Mouse (Mus musculus) kidney, postnatal 25 days (tissue): ENCODE data around the gene Gm10964.

ENCODE experiments used
- DNase-seq, 2 experiments: peaks; one replicate each; pipeline ENCODE4 v3.0.0; 2021; ENCODE audit warnings: mixed read lengths in 2 of 2

The Gm10964 gene

DNA sequence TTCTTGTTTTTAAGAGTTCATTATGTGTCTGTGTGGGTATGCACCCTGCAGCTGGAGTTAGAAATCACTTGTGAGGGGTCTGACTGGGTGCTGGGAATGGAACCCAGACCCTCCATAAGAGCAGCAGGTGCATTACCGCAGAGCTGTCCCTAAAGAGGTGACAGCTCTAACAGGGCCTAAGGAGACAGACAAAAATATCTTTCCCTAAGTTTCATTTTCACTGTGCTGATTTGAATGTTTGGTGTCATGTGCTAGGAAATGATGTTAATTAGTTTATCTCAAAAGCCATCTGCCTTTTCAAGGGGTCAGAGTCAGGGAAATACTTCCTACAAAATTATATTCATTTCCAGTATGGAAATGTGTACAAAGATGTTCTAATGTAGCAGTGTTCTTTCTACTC, at the start of gene Gm10964:
Gm10964 (plus strand) TSS at position 38 of the 400 bp plus-strand sequence.
- DNase-seq, result no peak

DNA sequence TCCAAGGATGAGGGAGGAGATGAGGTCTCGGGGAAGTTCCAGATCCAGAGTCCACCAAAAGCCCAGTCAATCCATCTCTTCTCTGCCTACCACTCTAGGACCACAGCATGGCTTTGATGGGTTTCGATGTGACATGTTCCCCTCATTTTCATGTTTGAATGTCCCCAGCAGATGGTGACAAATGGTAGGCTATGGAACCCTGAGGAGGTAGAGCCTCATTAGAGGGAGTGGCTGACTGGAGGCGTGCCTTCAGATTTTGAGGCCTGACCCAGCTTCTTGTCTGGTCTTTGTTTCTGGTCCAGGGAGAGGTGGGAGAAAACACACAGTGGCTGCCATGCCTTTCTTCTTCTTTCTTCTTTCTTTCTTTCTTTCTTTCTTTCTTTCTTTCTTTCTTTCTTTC, 48.7 kb upstream of the Gm10964 start:
- DNase-seq, result peak in 1 of 2 experiments; percentile 8

DNA sequence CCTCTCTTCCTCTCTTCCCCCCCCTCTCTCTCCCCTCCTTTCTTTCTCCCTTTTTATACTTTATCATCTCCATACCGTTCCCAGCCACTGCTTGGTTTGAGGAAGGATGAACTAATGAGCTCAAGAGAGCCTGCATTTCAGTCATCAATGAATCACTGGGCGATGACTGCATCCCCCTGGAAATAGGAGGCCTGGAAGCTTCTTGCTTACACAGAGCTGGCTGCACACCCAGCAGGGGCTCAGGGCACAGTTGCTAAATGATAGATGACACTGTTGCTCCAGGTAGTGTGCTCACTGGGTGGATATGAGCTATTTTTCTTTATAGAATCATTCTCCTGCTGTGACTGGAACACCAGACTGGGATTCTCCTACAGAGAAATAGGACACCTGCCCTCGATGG, 43.6 kb upstream of the Gm10964 start:
- DNase-seq, result no peak

DNA sequence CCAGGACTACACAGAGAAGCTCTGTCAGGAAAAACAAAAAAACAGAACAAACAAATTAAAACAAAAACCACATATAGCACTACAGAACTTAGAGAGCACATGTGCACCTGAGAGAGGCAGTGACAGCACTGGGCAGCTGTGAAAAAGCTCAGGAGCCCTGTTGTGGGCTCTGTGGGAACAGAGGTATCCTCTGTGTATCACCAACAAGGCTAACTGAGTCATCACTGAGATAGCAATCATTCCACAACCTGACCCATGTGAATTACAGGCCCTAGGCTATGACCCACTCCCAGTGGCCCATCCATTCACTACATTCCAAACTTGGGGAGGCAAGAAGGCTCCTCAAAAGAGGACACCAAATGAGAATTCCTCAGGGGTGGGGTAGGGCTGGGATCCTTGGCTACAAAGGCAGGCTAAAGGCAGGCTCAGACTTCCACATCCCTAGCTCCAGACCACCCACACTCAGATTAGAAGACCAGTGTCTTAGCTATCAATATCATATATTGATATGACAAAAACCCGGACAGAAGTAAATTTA, 42.7 kb upstream of the Gm10964 start:
- no peak for DNase-seq

DNA sequence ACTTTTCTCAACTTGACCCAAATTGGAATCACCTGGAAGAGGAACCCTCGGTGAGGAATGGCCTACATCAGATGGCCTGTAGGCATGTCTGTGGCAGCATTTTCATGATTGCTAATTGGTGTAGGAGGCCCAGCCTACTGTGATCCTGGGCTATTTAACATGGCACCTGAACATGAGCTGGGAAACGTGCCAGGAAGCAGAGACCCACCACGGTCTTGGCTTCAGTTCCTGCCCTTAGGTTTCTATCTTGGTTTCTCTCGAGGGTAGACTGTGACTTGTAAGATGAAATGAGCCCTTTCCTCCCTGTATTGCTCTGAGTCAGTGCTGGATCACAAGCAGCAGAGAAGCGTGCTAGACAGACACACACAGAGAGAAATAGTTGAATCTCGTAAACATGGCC, 34.5 kb upstream of the Gm10964 start:
- DNase-seq, result peak in 1 of 2 experiments; percentile 13

DNA sequence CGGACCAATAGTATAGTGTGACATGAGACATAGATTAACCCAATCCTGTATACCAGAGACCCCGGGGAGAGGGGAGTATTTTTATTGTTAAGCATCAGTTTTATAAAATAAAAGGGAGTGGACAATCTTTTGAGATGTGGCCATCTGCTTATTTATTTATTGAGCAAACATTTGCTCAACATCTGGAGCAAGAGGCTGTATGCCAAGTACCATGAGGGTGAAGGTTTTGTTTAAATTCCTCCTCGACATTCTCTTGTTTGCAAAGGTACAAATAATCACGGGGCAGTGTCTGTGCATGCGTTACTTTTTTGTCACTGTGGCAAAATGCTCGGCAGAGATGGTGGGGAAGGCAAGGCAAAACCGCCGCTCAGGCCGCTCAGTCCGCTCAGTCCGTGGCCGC, 33.7 kb upstream of the Gm10964 start:
- DNase-seq, result no peak

DNA sequence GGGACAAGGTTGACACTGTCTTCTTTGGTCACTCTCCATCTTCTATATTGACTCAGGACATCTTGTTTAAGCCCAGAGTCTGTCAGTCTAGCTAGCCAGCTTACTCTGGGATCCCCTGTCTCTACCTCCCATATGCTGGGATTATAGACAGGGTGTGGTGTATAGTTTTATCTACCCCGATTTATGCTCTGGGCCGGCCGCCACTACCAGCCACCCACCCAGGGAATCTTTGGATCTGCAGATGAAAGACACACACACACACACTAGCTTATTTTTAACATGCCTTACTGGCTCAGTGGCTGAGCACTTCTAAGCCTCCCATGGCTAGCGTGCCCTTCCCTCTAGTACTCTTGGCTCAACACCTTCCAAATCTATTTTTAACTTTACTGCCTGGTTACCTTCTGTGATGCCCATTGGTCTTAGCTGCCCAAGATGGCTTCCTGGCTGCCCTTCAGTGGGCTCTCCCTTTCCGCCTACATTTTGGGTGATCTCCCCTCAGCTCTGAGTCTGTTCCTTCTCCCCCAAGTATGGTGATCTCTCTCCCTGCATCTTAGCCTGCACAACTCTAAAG, 29.6 kb upstream of the Gm10964 start:
- DNase-seq, result peak in 1 of 2 experiments; percentile 6

DNA sequence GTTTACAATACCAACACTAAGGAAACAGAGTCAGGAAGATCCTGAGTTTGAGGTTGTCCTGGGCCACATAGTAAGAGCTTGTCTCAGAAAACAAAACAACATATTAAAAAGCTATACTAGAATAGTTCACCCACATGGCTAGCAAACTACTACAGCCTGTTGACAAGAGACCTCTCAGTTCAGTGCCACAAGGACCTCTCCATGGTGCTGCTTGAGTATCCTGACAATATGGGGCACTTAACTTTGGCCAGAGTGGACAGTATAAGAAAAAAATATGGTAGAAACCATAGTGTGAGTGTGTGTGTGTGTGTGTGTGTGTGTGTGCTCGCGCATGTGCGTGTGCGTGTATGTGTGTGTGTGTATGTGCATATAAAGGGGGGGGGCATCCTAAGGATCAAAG, 27.0 kb upstream of the Gm10964 start:
- DNase-seq, result peak in 1 of 2 experiments; percentile 4

DNA sequence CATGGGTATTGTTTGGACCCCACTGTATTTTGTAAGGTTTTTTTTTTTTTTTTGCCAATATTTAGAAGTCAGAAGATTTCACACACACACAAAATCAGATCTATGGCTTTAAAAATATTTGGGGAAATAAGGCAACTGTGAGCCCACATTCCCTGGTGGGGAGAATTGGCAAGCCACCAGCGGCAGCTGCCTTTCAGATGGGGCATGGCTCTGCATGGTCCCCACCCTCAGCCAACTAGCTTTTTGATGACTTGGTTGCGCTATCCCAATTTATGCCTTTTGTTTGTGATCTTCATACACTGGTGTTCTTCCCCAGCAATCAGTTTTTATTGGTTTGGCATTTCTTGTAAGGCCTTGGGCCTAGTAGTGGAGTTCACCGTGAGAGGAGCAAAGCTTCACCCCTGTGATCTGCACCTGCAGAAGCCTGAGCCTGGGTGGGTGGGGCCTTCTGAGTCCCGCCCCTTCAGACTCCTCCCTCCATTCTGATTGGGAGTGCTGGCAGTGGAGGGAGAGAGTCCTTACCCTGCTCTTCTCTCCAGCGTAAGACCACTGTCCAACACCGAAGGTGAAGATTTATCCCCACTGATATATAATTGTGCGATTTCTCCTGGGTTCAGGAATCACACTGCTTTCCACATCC, 24.8 kb upstream of the Gm10964 start:
- peak in 1 of 2 experiments; percentile 9 for DNase-seq

DNA sequence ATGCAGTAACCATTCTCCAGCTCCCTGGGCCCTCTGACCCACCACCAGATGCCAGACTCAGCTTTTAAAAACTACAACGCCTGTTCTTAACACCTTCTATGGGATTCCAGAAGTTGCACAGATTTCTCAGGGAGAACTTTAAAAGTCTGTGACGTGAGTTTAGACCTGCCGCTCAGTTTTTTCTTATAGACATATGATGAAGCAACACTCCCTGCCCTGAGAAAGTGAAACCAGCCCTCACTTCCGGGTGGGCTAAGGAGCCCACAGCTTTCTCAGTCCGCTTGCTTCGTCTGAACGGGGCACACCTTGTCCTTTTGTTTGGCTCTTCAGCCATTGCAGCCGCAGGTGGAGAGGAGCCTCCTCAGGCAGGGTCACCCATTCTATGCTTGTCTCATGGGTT, 24.2 kb upstream of the Gm10964 start:
- DNase-seq, result peak in 1 of 2 experiments; percentile 3

DNA sequence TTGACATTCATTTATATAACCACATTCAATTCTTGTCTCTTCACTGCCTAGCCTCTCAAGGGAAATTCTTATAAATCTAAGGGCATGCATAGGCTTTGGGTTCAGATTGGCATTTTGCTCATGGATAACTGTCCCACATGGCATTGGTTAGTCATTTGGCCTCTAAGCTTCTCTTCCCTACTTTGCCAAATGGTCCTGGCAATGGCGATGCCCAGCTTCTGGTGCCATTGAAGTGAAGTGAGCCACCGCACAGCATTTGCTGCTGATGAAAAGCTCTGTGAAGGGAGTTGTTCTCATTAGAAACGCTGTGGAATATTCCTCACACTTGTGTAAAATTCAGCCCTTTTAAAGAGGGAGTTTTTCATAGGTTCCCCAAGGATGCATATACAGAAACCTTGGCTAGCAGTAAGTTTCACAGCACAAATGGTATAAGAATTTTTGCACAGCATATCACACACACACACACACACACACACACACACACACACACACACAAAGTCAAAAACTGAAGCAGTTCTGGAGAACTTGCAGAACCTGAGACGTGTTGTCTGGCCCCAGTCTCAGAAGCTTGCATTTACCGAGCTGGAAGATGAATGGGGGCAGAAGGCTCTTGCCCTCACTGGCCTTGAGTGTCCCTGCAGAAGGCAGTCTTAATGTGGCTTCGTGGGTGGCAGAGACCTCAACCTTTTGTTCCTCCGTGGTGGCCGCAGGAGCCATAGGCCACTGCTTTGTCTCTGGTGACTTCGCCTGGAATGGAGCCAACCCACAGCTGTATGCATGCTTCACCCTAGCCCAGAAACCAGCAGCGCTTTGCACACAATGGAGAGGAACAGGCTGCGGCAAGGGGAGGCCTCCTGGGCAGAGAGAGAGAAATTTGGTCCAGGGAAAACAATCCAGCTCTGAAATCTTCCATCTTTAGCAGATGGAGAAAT, 23.1 kb upstream of the Gm10964 start:
- DNase-seq, result peak; percentile 66 to 67

DNA sequence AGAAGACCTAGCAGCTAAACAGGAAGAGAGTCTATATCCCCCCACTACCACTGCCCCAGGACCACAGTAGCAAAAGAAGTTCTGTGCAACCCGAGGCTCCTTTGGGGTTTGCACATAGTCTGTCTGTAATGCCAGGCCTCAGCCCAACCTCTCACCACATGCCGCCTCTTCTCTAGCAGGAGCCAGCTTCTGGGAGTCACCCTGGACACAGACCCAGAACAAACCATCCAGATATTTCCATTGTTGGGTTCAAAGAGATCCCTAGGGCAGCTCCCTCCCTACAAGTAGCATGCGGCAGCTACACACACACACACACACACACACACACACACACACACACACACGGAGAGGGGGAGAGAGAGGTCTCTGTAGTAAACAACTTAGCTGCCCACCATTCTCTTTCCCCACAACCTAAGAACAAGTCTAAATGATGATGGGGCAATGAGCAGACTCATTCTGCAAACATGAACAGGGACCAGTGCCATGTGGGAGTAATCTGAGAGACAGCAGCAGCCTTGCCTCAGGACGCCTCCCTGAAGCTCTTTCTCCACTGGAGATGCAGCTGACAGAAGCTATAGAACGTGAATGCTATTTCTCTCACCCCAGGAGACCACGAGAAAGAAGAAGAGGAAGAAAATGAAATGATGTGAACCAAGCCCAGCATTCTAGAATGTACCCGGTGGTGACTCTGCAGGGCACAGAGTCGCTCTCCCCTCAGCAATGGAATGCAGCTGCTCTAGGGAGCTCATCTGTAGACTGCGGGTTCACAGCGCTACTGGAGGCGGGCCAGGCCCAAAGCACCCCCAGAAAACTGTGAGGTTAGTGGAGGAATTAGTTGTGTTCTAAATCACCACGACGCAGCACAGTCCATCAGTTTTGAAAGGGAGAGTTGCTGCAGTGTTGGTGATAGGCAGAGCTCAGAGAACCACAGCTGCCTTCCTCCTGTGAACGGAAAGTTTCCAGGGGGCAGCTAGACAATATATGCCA, 22.1 kb upstream of the Gm10964 start:
- DNase-seq, result peak in 1 of 2 experiments; percentile 10

DNA sequence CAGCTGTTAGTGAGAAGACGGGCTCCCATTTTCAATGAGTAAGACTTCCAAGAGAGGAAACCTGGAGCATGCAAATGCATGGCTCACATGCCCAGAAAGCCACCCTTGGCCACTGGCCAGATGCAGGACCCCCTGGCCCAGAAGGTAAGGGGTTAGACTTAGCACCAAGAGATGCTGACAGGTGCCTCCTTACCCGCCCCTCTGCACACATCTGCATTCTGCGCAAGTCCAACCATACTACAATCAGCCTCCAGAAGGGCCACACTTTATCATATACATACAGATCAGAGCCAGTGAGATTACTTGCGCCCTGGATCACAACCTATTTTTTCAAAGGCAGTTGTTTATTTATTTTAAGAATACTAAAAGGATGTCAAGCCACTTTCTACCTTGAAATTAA, 20.4 kb upstream of the Gm10964 start:
- DNase-seq, result peak in 1 of 2 experiments; percentile 32

DNA sequence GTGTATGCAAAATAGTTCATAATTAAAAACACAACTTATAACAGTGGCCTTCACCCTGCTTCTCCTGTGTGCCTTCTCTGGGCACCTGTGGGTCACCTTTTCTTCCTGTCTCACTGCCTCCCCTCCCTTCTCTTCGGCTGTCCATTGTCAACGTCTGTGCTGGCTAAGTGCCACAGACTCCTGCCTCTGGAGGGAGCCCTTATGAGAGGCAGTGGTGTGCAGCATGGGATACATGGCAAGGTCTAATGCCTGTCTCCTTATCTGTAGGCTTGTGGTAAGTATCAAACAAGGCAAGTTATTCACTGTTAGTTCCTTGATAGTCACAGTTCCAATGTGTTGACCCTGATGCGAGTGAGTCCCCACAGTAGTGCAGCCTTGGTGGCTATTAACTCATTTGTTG, 15.0 kb upstream of the Gm10964 start:
- DNase-seq, result no peak

DNA sequence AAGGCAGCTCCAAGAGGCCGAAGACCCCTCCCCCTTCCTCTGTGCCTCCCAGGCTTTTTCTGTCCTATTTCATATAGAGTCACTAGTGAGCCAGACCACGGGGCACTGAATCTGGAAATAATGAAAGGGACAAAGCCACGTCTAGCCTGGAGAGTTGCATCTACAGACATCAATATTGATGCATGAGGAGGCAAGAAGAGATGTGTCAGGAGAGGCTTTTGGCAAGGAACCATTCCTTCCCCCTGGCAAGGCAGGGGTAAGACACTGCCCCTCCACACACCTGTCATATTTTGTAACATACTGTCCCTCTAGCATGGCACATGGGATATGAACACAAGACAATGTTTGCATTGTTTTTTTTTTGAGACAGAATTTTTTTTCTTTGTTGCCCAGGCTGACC, 12.5 kb upstream of the Gm10964 start:
- no peak for DNase-seq

DNA sequence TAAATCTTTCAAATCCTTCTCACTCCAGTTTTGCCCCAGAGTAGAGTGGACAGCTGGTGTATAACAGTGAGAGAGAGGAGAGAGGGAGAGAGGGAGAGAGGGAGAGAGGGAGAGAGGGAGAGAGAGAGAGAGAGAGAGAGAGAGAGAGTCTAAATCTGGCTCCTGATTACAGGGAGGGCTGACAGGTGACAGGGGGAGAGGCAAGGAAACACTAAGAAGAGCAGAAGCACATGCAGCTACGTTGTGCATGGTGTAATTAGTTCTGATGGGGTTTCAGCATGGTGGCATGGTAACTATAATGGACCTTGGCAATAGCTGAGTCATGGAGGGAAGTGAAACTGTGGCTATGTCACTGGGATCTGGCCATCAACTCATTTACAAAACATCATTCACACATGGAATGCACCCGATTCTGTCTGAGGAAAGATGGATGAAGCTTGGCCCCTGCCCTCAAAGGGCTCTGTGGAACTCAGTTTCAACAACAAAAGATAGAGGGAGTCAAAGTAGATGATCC, 11.3 kb upstream of the Gm10964 start:
- DNase-seq, result no peak

DNA sequence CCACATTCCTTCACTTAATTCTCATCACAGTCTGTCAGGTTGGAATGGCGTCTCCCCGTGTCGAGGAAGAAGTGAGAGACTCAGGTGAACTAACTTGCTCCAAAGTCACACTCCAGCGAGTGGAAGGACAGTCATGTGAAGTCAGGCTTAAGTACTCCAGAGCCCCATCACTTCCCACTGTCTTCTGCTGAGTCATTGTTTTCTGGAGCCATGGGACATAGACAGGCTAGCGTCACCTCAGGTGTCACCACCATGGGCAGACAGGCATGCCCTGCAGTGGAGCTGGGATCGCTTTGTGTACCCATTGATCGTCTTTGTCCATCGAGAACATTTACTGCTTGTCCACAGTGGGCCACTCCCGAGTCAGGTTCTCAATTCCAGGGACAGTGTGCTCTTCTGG, 9.3 kb upstream of the Gm10964 start:
- DNase-seq, result no peak

DNA sequence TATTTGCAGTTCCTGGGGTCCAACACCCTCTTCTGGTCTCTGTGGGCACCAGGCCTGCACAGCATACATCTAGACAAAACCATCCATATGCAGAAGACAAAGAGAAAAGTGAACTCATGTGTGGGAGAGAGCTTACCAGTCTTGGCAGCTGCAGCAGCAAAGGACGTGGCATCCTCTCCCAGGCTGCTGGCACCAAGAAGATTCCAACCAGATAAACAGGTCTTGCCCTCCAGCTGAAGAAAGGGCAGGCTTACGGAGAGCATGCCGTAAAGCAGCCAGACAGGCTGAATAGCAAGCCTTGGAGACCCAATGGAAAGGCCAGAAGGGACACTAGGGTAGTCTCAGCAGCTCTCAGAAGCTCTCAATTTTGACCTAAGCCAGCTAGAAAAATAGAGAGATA, 7.0 kb upstream of the Gm10964 start:
- DNase-seq, result no peak

DNA sequence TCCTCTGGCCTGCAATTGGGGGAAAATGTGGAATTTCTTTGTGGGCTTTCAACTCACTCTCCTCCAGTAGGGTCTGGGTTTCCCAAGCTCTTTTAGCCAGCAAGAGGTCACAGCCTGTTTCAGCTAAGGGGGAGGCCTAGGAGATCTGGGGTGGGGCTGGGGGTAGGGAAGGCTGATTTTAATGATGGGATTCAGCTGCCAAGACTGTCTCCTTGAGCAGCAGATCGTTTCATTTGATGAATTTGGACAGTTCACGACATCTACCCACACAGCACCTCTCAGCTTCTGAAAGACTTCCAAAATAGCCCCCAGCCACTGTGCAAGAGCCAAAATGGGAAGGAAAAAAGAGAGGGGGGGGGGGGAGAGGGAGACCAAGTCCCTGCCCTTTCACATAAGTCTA, 6.0 kb upstream of the Gm10964 start:
- DNase-seq, result no peak

DNA sequence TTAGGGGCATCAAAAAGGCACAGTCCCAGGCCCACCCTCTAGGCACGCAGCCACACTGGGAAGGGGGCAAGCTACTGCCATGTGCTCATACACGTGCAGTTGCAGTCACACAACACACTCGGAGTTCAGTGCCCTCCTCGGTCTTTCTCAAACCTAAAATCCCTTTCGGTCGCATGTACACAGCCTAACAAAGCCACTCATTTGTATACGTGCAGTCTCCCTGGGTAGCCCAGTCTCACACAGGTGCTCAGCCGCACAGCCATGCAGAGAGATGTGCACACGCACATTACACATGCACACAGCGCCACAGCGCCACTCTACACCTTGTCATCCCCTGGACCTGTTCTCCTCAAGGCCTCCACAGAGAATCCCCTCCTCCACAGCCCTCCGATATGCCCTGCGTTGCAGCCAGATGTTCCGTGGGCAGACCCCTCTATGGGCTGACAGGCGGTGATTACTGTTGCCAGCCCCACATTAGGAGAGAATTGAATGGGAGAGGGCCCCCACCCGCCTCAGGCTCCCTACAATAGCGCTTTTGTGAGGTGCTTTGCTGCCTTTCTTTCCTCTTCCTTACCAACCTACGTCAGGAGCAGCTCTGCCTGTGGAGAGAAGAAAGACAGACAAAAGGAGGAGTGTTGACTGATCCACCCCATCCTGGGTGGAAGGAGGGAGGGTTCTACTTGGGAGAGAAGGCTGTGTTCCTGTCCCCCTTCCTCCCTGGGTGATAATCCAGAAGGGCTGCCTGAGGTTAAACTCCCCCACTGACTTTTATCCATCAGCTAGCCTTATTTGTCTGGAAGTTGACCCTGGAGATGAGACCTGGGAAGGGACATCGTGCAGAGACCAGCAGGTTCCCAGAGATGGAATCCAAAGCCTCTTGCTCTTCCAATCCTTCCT, 5.1 kb upstream of the Gm10964 start:
- DNase-seq, result no peak
